Mouse (Mus musculus) liver, embryonic 15.5 days (tissue): ENCODE results near the gene Olfr270. TPM values are rescaled to one million over a fixed set of nuclear protein-coding genes. Genes with fewer than 3 reads are reported as not detected.
A peak's percentile ranks its signal among the peaks of the same experiment; 100 is the strongest.

ENCODE experiments used
- ATAC-seq: fragments of 200-750 bp; cut with Nextera tagmentation; 2 replicates; pipeline ENCODE4 v1.8.0; 2017; ENCODE audit warnings: moderate number of reproducible peaks, mild to moderate bottlenecking, moderate library complexity; ENCODE audit not compliant: insufficient read depth
- H3K27ac ChIP-seq: fragments of 300-500 bp; sonication (generic); replicated peaks from 2 replicates; pipeline ENCODE4 v1.5.1; 2015; ENCODE audit warnings: mild to moderate bottlenecking, inconsistent platforms
- H3K27me3 ChIP-seq: fragments of 300-500 bp; sonication (generic); 2 replicates; pipeline ENCODE4 v1.6.1; 2015; ENCODE audit warnings: mild to moderate bottlenecking, inconsistent platforms
- H3K36me3 ChIP-seq: fragments of 300-500 bp; sonication (generic); replicated peaks from 2 replicates; pipeline ENCODE4 v1.6.1; 2015; ENCODE audit warnings: moderate library complexity, mild to moderate bottlenecking, inconsistent platforms
- H3K4me1 ChIP-seq: fragments of 300-500 bp; sonication (generic); replicated peaks from 2 replicates; pipeline ENCODE4 v1.6.1; 2015; ENCODE audit warnings: inconsistent platforms
- H3K4me2 ChIP-seq: fragments of 300-500 bp; sonication (generic); 2 replicates; pipeline ENCODE4 v1.6.1; 2015; ENCODE audit warnings: moderate library complexity, mild to moderate bottlenecking, inconsistent platforms
- H3K4me3 ChIP-seq: fragments of 300-500 bp; sonication (generic); replicated peaks from 2 replicates; pipeline ENCODE4 v1.5.1; 2015; ENCODE audit warnings: mild to moderate bottlenecking, inconsistent platforms
- H3K9ac ChIP-seq: fragments of 300-500 bp; sonication (generic); 2 replicates; pipeline ENCODE4 v1.6.1; 2015; ENCODE audit warnings: moderate library complexity, mild to moderate bottlenecking, inconsistent platforms
- H3K9me3 ChIP-seq: fragments of 300-500 bp; sonication (generic); replicated peaks from 2 replicates; pipeline ENCODE4 v1.6.1; 2016; ENCODE audit warnings: inconsistent platforms
- WGBS: fragments of 180-500 bp; shearing (Covaris S2); methylation state at CpG from one replicate; pipeline ENCODE4 v1.1.7; 2015; ENCODE audit warnings: mixed read lengths; ENCODE audit not compliant: insufficient replicate concordance; 5-methylcytosine and 5-hydroxymethylcytosine counted together
- polyA plus RNA-seq: library from polyadenylated mRNA; unstranded; fragments of >200 nt; fragmentation: Nextera tagmentation; extraction: Ambion mirVana; gene quantifications from 2 replicates; pipeline ENCODE4 v1.2.1, GENCODE M21; 2015

The Olfr270 gene
- polyA plus RNA-seq, 1 experiment from 2014 or later = not detected

DNA sequence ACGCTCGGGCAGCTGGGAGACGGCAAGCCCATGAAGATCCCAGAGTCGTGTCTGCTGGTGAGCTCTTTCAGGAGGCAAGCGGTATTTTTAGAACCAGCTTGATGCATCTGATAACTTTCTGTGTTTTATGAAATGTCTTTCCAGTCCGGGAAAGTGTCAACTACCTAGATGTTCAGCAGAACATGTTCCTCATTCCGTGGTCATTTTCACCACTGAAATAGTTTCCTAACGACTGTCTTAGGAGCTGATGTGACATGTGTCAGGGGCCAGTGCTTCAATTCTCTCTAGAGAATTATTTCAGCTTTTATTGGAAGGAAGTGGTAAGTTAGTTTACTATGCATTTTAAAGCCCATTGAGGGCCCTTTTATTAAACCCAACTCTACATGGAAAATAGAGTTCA, 35.8 kb downstream of the Olfr270 start:
- H3K9me3 ChIP-seq = no peaks in the 10 kb centered on the region
- ATAC-seq = no peak
- H3K4me2 ChIP-seq = no peak overlapping the region
- H3K9ac ChIP-seq = no peak overlapping the region
- H3K36me3 ChIP-seq = no peaks in the 10 kb centered on the region
- no peak overlapping the region for H3K27ac ChIP-seq
- WGBS = 18% methylated on average over 8 of the region's 8 CpGs
- no peaks in the 10 kb centered on the region for H3K4me1 ChIP-seq
- H3K27me3 ChIP-seq = no peaks in the 10 kb centered on the region
- H3K4me3 ChIP-seq = no peak overlapping the region

DNA sequence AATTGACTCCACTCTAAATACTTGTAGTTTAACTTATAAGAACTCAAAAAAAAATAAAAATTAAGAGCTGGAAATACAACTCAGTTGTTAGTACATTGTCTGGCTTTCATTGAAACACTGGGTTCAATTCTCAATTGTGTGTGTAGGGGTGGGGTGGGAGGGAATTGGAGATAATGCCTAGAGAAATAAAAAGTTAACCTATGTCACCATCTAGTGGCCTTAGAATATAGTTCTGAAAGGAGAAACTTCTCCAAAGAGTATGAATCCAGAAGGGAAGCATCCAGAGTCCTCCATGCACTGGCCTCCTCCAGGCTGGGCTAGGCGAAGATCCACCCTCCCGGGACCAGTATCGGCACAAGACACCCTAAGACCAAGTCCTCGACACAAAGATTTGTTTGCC, 44.8 kb downstream of the Olfr270 start:
- Histone ChIP-seq H3K9ac (no peak overlapping the region), H3K4me3 (no peak overlapping the region), H3K27ac (no peak overlapping the region), H3K4me1 (peaks cover 13% of the 10 kb centered on the region), H3K4me2 (no peak overlapping the region), H3K36me3 (no peaks in the 10 kb centered on the region), H3K9me3 (no peaks in the 10 kb centered on the region), H3K27me3 (no peaks in the 10 kb centered on the region)
- no peak for ATAC-seq
- WGBS = 61% methylated on average over 4 of the region's 4 CpGs

DNA sequence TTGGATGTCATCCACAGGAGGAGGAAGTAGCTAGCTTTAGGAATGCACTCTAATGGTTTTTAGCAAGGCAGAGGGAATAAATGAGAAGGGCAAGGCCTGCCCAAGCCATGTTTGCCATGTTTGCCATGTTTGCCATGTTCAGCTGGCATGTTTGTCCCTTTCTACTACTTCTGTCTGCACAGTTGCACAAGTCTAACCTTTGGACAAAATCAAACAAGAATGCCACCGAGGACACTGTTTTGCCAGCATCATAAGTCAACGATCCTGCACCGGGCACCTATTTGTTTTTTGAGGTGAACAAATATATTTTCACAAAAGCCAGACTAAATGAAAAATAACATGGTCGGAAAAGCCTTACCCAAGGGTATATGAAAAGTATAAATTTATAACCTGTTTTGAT, 45.5 kb downstream of the Olfr270 start:
- H3K27ac ChIP-seq = no peak overlapping the region
- ATAC-seq = no peak

DNA sequence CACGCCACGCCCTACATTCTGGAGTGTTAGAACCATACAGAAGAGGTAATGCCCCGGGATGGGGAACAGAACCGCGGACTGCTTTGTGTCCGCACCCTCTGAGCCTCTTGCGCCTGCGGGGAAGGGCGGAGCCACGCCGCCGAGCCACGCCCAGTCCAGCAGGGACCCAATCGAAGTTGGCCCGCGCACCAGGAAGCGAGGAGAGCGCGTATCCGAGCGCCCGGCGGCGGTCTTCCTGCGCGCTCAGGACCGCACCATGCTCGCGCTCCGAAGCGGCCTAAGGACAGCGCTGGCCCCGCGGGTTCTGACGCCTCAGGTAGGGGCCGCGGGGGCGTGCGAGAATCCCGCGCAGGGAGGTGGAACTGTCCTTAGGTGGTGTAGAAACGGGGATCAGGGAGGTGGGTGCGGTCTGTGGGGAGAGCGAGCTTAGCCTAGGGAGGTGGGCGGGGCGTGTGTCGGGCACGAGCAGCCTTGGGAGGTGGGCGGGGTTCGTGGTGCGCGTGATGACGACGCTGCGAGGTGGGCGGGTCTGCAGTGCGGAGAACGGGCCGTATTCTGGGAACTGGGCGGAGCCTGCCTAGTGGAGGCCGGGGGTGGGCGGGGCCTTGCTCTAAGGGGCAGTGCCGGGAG, 47.5 kb downstream of the Olfr270 start, which contains the start of gene Nipsnap3b:
Nipsnap3b (plus strand) TSS at position 149 of the 630 bp plus-strand sequence.
- Histone ChIP-seq H3K4me2 (peak within 1 kb of the TSS; percentile 78), H3K9me3 (peaks cover 3% of the 10 kb centered on the region; the same call in 1 of the 2 replicates)
- WGBS = under 1% methylated on average over 63 of the region's 63 CpGs

More for the DNA sequence above, 45.5 kb downstream of the Olfr270 start:
- 70% methylated on average over 4 of the region's 4 CpGs for WGBS
- Histone ChIP-seq H3K27me3 (no peaks in the 10 kb centered on the region), H3K4me2 (no peak overlapping the region), H3K9me3 (no peaks in the 10 kb centered on the region), H3K4me3 (no peak overlapping the region), H3K36me3 (0 out of 2 replicates have a peak, but pooled peaks cover under 1% of the 10 kb centered on the region), H3K9ac (no peak overlapping the region), H3K4me1 (peaks cover 13% of the 10 kb centered on the region)

DNA sequence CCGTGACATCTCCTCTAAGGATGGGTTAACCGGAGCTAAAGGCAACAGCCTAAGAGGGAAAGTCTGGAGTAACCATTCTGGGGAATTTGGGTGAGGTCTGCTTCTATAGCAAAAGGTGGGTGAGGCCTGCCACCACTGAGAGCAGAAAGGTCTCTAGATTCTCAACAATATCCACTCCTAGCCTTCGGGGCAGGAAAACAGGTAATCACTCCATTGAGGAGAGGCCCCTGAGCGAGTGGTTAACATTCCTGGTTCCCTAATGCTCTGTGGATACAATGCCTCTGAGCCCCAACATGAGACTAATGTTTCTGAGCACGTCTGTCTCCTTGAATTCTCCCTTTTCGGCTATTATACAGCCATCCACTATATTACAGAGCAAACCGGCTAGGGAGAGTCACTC, 50.1 kb downstream of the Olfr270 start:
- Histone ChIP-seq H3K4me2 (no peak overlapping the region), H3K4me3 (no peak overlapping the region), H3K27me3 (no peaks in the 10 kb centered on the region), H3K9me3 (peaks cover 4% of the 10 kb centered on the region; the same call in 1 of the 2 replicates), H3K36me3 (peaks cover 31% of the 10 kb centered on the region), H3K9ac (no peak overlapping the region), H3K27ac (no peak overlapping the region), H3K4me1 (peaks cover 13% of the 10 kb centered on the region)
- 81% methylated on average over 7 of the region's 7 CpGs for WGBS
- ATAC-seq = no peak

More for the DNA sequence above, 47.5 kb downstream of the Olfr270 start, which contains the start of gene Nipsnap3b:
- Histone ChIP-seq H3K9ac (peak within 1 kb of the TSS; percentile 73), H3K27ac (peak within 1 kb of the TSS; percentile 77), H3K36me3 (peaks cover 17% of the 10 kb centered on the region), H3K4me3 (peak within 1 kb of the TSS; percentile 86), H3K4me1 (peaks cover 13% of the 10 kb centered on the region), H3K27me3 (no peaks in the 10 kb centered on the region)
- peak; percentile 94 for ATAC-seq

DNA sequence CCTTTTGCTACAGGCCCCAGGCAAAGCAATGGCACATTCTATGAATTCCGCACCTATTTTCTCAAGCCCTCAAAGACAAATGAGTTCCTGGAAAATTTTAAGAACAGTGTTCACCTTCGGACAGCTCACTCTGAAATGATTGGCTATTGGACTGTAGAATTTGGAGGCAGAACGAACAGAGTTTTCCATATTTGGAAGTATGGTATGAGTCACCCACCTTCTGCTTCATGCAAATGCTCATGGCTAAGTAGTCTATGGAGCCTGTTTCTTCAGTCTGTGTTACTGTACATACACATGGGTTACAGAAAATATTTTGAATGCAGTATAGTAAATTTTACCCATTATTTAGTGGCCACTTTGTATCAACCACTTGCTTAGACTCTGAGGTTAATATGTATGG, 50.7 kb downstream of the Olfr270 start:
- H3K36me3 ChIP-seq = peaks cover 32% of the 10 kb centered on the region
- peaks cover 4% of the 10 kb centered on the region; the same call in 1 of the 2 replicates for H3K9me3 ChIP-seq
- peaks cover 13% of the 10 kb centered on the region for H3K4me1 ChIP-seq
- no peak overlapping the region for H3K9ac ChIP-seq
- no peak overlapping the region for H3K4me3 ChIP-seq
- 74% methylated on average over 3 of the region's 3 CpGs for WGBS
- H3K27me3 ChIP-seq = no peaks in the 10 kb centered on the region
- no peak overlapping the region for H3K27ac ChIP-seq
- no peak overlapping the region for H3K4me2 ChIP-seq
- no peak for ATAC-seq

DNA sequence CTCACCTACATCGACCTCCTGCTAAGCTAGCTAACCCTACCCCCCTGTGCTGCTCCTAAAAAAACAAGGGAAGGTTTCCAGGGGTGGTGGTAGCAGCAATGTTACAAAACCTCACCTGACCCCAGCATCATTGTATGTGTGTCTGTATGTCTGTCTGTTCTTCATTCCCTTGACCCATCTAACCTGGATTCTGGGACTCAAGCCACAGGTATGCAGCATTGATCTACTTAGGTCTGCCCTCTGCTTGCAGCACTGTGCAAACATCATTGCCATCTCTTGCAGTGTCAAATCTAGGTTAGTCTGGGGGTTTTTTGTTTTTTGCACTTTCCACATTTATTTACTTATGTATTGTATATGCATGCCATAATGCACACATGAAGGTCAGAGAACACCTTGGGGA, 54.0 kb downstream of the Olfr270 start:
- Histone ChIP-seq H3K4me2 (no peak overlapping the region), H3K4me1 (no peaks in the 10 kb centered on the region), H3K27ac (no peak overlapping the region), H3K36me3 (peaks cover 51% of the 10 kb centered on the region), H3K9me3 (peaks cover 4% of the 10 kb centered on the region; the same call in 1 of the 2 replicates), H3K4me3 (no peak overlapping the region), H3K27me3 (no peaks in the 10 kb centered on the region), H3K9ac (no peak overlapping the region)
- no peak for ATAC-seq
- 64% methylated on average over 1 of the region's 1 CpGs for WGBS

Other genes with a start within 250 kb of the Olfr270 start
- not detected in 2 replicates for gene Olfr275, start 149.9 kb upstream of the Olfr270 start, polyA plus RNA-seq
- gene Olfr273, start 105.3 kb upstream of the Olfr270 start, polyA plus RNA-seq = not detected in 2 replicates
- not detected in 2 replicates for gene Olfr272, start 45.4 kb upstream of the Olfr270 start, polyA plus RNA-seq
- not detected in 2 replicates for gene Nipsnap3a, start 24.7 kb downstream of the Olfr270 start, polyA plus RNA-seq
- gene Nipsnap3b, start 47.3 kb downstream of the Olfr270 start, polyA plus RNA-seq = 32.2 and 36.8 TPM in 2 replicates
- gene Abca1, start 195.3 kb downstream of the Olfr270 start, polyA plus RNA-seq = 11.5 and 14.8 TPM in 2 replicates